Mouse (Mus musculus) ES-Bruce4 (cell line): Measurements from ENCODE around the gene Lrrc36. TPM values are rescaled to one million over a fixed set of nuclear protein-coding genes. Genes with fewer than 3 reads are reported as not detected.

Source experiments
- H3K27ac ChIP-seq: 2 replicates; pipeline ENCODE4 v1.5.1; 2012; ENCODE audit warnings: low read length, inconsistent platforms; ENCODE audit not compliant: insufficient read depth
- H3K27me3 ChIP-seq: 2 replicates; pipeline ENCODE4 v1.6.1; 2012; ENCODE audit warnings: mild to moderate bottlenecking, low read length, inconsistent platforms; ENCODE audit not compliant: control insufficient read depth, poor library complexity, insufficient read depth, severe bottlenecking
- H3K36me3 ChIP-seq: 2 replicates; pipeline ENCODE4 v1.6.1; 2012; ENCODE audit warnings: inconsistent platforms, mild to moderate bottlenecking, low read length, moderate library complexity; ENCODE audit not compliant: control insufficient read depth, poor library complexity, insufficient read depth, severe bottlenecking
- H3K4me1 ChIP-seq: one replicate; pipeline ENCODE4 v1.8.1; 2011; ENCODE audit warnings: low read length; ENCODE audit not compliant: control insufficient read depth, insufficient read depth
- H3K4me3 ChIP-seq: 2 replicates; pipeline ENCODE4 v1.5.1; 2011; ENCODE audit warnings: low read depth, mild to moderate bottlenecking, low read length
- H3K9ac ChIP-seq: 2 replicates; pipeline ENCODE4 v1.6.1; 2012; ENCODE audit warnings: low read depth, mild to moderate bottlenecking, inconsistent platforms; ENCODE audit not compliant: poor library complexity, severe bottlenecking
- H3K9me3 ChIP-seq: replicated peaks from 2 replicates; pipeline ENCODE4 v1.6.1; 2012; ENCODE audit warnings: mild to moderate bottlenecking, low read length, inconsistent platforms; ENCODE audit not compliant: control insufficient read depth, poor library complexity, insufficient read depth, severe bottlenecking
- CTCF ChIP-seq: IDR thresholded peaks from one replicate; pipeline ENCODE4 v1.8.1; 2011; ENCODE audit warnings: low read depth, low read length
- EP300 ChIP-seq: IDR thresholded peaks from 2 replicates; pipeline ENCODE4 v1.6.1; 2011; ENCODE audit warnings: low read depth, low read length; ENCODE audit not compliant: insufficient read depth
- POLR2A ChIP-seq: IDR thresholded peaks from one replicate; pipeline ENCODE4 v1.8.1; 2011; ENCODE audit warnings: low read length; ENCODE audit not compliant: insufficient read depth
- polyA plus RNA-seq: library from polyadenylated mRNA; stranded (reverse); fragments of >200 nt; gene quantifications from 2 replicates; pipeline ENCODE4 v1.2.4, GENCODE M21; 2011; ENCODE audit warnings: low read depth; ENCODE audit not compliant: missing spikeins, insufficient read depth, insufficient read length

Lrrc36 gene
- polyA plus RNA-seq = 0.35 and 1.3 TPM in 2 replicates

GRCm38 (mm10) chr8:105413391-105413790 lies at the start of gene Lrrc36, which contains the start of gene Kctd19:
Lrrc36 (plus strand) TSS chr8:105413571.
Kctd19 (minus strand) TSS chr8:105413502.
- H3K9me3 ChIP-seq = peaks cover 7% of the 10 kb centered on the region
- no peaks in the 10 kb centered on the region for H3K4me1 ChIP-seq
- peak within 1 kb of the TSS; percentile 66 for H3K4me3 ChIP-seq
- 0 out of 2 replicates have a peak, but pooled peaks cover 2% of the 10 kb centered on the region for H3K27me3 ChIP-seq
- no peak within 1 kb of the TSS for H3K27ac ChIP-seq
- no peaks in the 10 kb centered on the region for H3K36me3 ChIP-seq
- H3K9ac ChIP-seq = peak within 1 kb of the TSS; percentile 35; the same call in 1 of the 2 replicates
- TF ChIP-seq CTCF (peak; percentile 77), POLR2A (no peak), EP300 (no peak)

GRCm38 (mm10) chr8:105367107-105367506 lies 46.3 kb upstream of the Lrrc36 start:
- Histone ChIP-seq H3K9ac (no peak overlapping the region), H3K4me3 (no peak overlapping the region), H3K27me3 (no peaks in the 10 kb centered on the region), H3K36me3 (0 out of 2 replicates have a peak, but pooled peaks cover 2% of the 10 kb centered on the region), H3K9me3 (no peaks in the 10 kb centered on the region), H3K27ac (no peak overlapping the region), H3K4me1 (no peaks in the 10 kb centered on the region)
- TF ChIP-seq EP300 = no peak
- no peak for TF ChIP-seq POLR2A
- TF ChIP-seq CTCF = peak; percentile 37

- Histone ChIP-seq H3K27ac (no peak overlapping the region), H3K9ac (no peak overlapping the region)
- TF ChIP-seq CTCF (no peak), POLR2A (no peak)
Observed at GRCm38 (mm10) chr8:105372473-105372872, 40.9 kb upstream of the Lrrc36 start.

GRCm38 (mm10) chr8:105373032-105373431 lies 40.3 kb upstream of the Lrrc36 start, which contains the start of gene Plekhg4:
Plekhg4 (plus strand) TSS chr8:105373274.
- TF ChIP-seq CTCF = no peak
- no peak for TF ChIP-seq EP300
- TF ChIP-seq POLR2A = no peak
- H3K4me3 ChIP-seq = peak within 1 kb of the TSS; percentile 48; the same call in 1 of the 2 replicates
- H3K9me3 ChIP-seq = no peaks in the 10 kb centered on the region
- peaks cover 4% of the 10 kb centered on the region for H3K4me1 ChIP-seq
- H3K27ac ChIP-seq = no peak within 1 kb of the TSS
- no peaks in the 10 kb centered on the region for H3K36me3 ChIP-seq
- H3K27me3 ChIP-seq = no peaks in the 10 kb centered on the region
- H3K9ac ChIP-seq = no peak within 1 kb of the TSS

More at GRCm38 (mm10) chr8:105372473-105372872, 40.9 kb upstream of the Lrrc36 start:
- H3K4me1 ChIP-seq = peaks cover 4% of the 10 kb centered on the region
- H3K27me3 ChIP-seq = no peaks in the 10 kb centered on the region
- H3K9me3 ChIP-seq = no peaks in the 10 kb centered on the region
- H3K4me3 ChIP-seq = no peak overlapping the region
- H3K36me3 ChIP-seq = no peaks in the 10 kb centered on the region

- Histone ChIP-seq H3K27ac (no peak overlapping the region), H3K4me1 (peaks cover 4% of the 10 kb centered on the region), H3K4me3 (peak overlapping the region; percentile 48), H3K9ac (no peak overlapping the region), H3K27me3 (no peaks in the 10 kb centered on the region), H3K36me3 (no peaks in the 10 kb centered on the region), H3K9me3 (no peaks in the 10 kb centered on the region)
- TF ChIP-seq CTCF (peak; percentile 99), EP300 (0 out of 2 replicates have a peak, but pooled peaks have one; percentile 15), POLR2A (no peak)
Observed at GRCm38 (mm10) chr8:105374513-105374966, 38.8 kb upstream of the Lrrc36 start.

- no peaks in the 10 kb centered on the region for H3K27me3 ChIP-seq
- H3K27ac ChIP-seq = no peak overlapping the region
- no peaks in the 10 kb centered on the region for H3K36me3 ChIP-seq
- H3K4me1 ChIP-seq = peaks cover 4% of the 10 kb centered on the region
- TF ChIP-seq CTCF = no peak
- TF ChIP-seq EP300 = no peak
- no peak for TF ChIP-seq POLR2A
- peak overlapping the region; percentile 3 for H3K9ac ChIP-seq
- peak overlapping the region; percentile 38 for H3K4me3 ChIP-seq
- no peaks in the 10 kb centered on the region for H3K9me3 ChIP-seq
Observed at GRCm38 (mm10) chr8:105378673-105379072, 34.7 kb upstream of the Lrrc36 start.
